Mouse (Mus musculus) limb, embryonic 14.5 days (tissue): Measurements from ENCODE around the gene Gtf3c5. TPM values are rescaled to one million over a fixed set of nuclear protein-coding genes. Genes with fewer than 3 reads are reported as not detected.

Experiments
- ATAC-seq: fragments of 200-750 bp; cut with Nextera tagmentation; 2 replicates; pipeline ENCODE4 v1.8.0; 2017; ENCODE audit warnings: low read depth, moderate number of reproducible peaks, moderate TSS enrichment; ENCODE audit not compliant: low FRiP score
- DNase-seq: peaks from one replicate; pipeline ENCODE4 v3.0.0-alpha.2; 2015; ENCODE audit warnings: low spot score
- H3K27ac ChIP-seq: fragments of 300-500 bp; sonication (generic); replicated peaks from 2 replicates; pipeline ENCODE4 v1.5.1; 2014; ENCODE audit warnings: low read depth, mild to moderate bottlenecking, low read length, moderate library complexity, mixed read lengths
- H3K27me3 ChIP-seq: fragments of 300-500 bp; sonication (generic); 2 replicates; pipeline ENCODE4 v1.6.1; 2014; ENCODE audit warnings: low read length, mixed read lengths; ENCODE audit not compliant: control insufficient read depth, insufficient read depth
- H3K36me3 ChIP-seq: fragments of 300-500 bp; sonication (generic); 2 replicates; pipeline ENCODE4 v1.6.1; 2014; ENCODE audit warnings: mild to moderate bottlenecking, low read length, moderate library complexity, mixed read lengths; ENCODE audit not compliant: control insufficient read depth, insufficient read depth
- H3K4me1 ChIP-seq: fragments of 300-500 bp; sonication (generic); 2 replicates; pipeline ENCODE4 v1.6.1; 2014; ENCODE audit warnings: antibody characterized with exemption, low read length, mixed read lengths; ENCODE audit not compliant: control insufficient read depth, insufficient read depth
- H3K4me2 ChIP-seq: fragments of 300-500 bp; sonication (generic); replicated peaks from 2 replicates; pipeline ENCODE4 v1.6.1; 2014; ENCODE audit warnings: low read depth, mild to moderate bottlenecking, low read length, moderate library complexity; ENCODE audit not compliant: severe bottlenecking
- H3K4me3 ChIP-seq: fragments of 300-500 bp; sonication (generic); replicated peaks from 2 replicates; pipeline ENCODE4 v1.5.1; 2014; ENCODE audit warnings: low read length
- H3K9ac ChIP-seq: fragments of 300-500 bp; sonication (generic); 2 replicates; pipeline ENCODE4 v1.6.1; 2014; ENCODE audit warnings: mild to moderate bottlenecking, low read depth, low read length, moderate library complexity; ENCODE audit not compliant: severe bottlenecking
- H3K9me3 ChIP-seq: fragments of 300-500 bp; sonication (generic); 2 replicates; pipeline ENCODE4 v1.6.1; 2016; ENCODE audit warnings: low read length; ENCODE audit not compliant: control insufficient read depth
- POLR2A ChIP-seq: fragments of 200-500 bp; IDR thresholded peaks from 2 replicates; pipeline ENCODE4 v1.8.0; 2012; ENCODE audit warnings: inconsistent platforms, mild to moderate bottlenecking, moderate library complexity, borderline replicate concordance; ENCODE audit not compliant: insufficient read depth, insufficient read length; ENCODE audit errors: extremely low read depth
- WGBS: fragments of 180-500 bp; shearing (Covaris S2); extraction: QIAGEN DNeasy Blood & Tissue Kit; methylation state at CpG from one replicate; pipeline ENCODE4 v1.1.7; 2014; 5-methylcytosine and 5-hydroxymethylcytosine counted together
- microRNA-seq: library from miRNA; unstranded; fragments of <30 nt; microRNA quantifications from one replicate; pipeline ENCODE4, GENCODE M21; 2016
- polyA plus RNA-seq, 2 experiments: library from polyadenylated mRNA; depleted of rRNA in 1 of 2; stranded (reverse) in 1 of 2; unstranded in 1 of 2; fragments of >200 nt; fragmentation: Nextera tagmentation in 1 of 2; extraction: Ambion mirVana in 1 of 2; gene quantifications; 2 replicates each; pipeline versions ENCODE4 v1.2.1 to v1.2.3; 2012 to 2014

The Gtf3c5 gene
- polyA plus RNA-seq, 2 experiments: 29.7 to 52.4 TPM

DNA sequence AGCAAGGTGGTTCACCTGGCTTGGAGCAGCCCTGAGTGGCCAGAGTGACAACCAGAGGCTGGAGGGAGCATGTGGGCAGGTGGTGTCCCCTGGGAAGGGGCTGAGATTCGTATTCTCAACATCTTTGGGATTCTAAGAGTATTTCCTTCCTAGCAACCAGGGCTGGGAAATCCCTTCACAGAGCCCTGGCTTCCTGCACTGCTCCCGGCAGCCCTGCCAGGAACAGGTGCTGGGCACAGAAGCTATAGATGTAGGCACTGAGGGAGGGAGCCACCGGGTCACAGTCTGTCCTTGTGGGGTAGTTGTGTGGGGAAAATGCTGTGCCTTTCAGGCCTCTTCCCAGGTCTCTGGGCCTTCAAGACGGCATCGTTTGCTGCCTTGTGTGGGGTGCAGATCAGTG, 63.0 kb downstream of the Gtf3c5 start:
- WGBS: 62% methylated on average over 5 of the region's 5 CpGs

GRCm38 (mm10) chr2:28518231-28518630, 65.3 kb downstream of the Gtf3c5 start:
- no peaks in the 10 kb centered on the region for H3K27me3 ChIP-seq
- no peak overlapping the region for H3K4me2 ChIP-seq
- H3K9ac ChIP-seq: no peak overlapping the region
- no peaks in the 10 kb centered on the region for H3K9me3 ChIP-seq
- H3K4me1 ChIP-seq: peaks cover 29% of the 10 kb centered on the region
- H3K27ac ChIP-seq: no peak overlapping the region
- WGBS: 27% methylated on average over 2 of the region's 2 CpGs
- H3K36me3 ChIP-seq: no peaks in the 10 kb centered on the region; the same call in 1 of the 2 replicates
- no peak for DNase-seq
- H3K4me3 ChIP-seq: no peak overlapping the region
- TF ChIP-seq POLR2A: no peak
- ATAC-seq: no peak

More for the DNA sequence above, 63.0 kb downstream of the Gtf3c5 start:
- ATAC-seq: no peak
- no peaks in the 10 kb centered on the region for H3K9me3 ChIP-seq
- no peak overlapping the region for H3K9ac ChIP-seq
- peaks cover 41% of the 10 kb centered on the region for H3K4me1 ChIP-seq
- TF ChIP-seq POLR2A: no peak
- H3K4me2 ChIP-seq: no peak overlapping the region
- no peaks in the 10 kb centered on the region for H3K27me3 ChIP-seq
- no peak overlapping the region for H3K27ac ChIP-seq
- DNase-seq: no peak
- H3K4me3 ChIP-seq: no peak overlapping the region
- H3K36me3 ChIP-seq: no peaks in the 10 kb centered on the region; the same call in 1 of the 2 replicates

- Histone ChIP-seq H3K4me2 (no peak overlapping the region), H3K27ac (0 out of 2 replicates have a peak overlapping the region, but pooled peaks have one; percentile 21), H3K4me3 (no peak overlapping the region), H3K4me1 (peaks cover 29% of the 10 kb centered on the region), H3K9ac (no peak overlapping the region), H3K9me3 (no peaks in the 10 kb centered on the region), H3K27me3 (no peaks in the 10 kb centered on the region), H3K36me3 (no peaks in the 10 kb centered on the region; the same call in 1 of the 2 replicates)
- no peak for TF ChIP-seq POLR2A
- ATAC-seq: peak; percentile 38; the same call in 1 of the 2 replicates
- peak; percentile 70 for DNase-seq
- 50% methylated on average over 5 of the region's 5 CpGs for WGBS
Measured at GRCm38 (mm10) chr2:28517206-28517909, 66.2 kb downstream of the Gtf3c5 start.

Small RNA genes lying within 50 kb of the gene (microRNA-seq; reads per million reads assigned to microRNA genes)
- not detected for gene Gm22824

Other genes starting within 250 kb of the Gtf3c5 start
- 12.9 and 13.5 TPM in 2 replicates for gene Ppp1r26, start 137.0 kb downstream of the Gtf3c5 start, polyA plus RNA-seq (2012; rRNA removed)
- 4.9 and 5.6 TPM in 2 replicates for gene Ppp1r26, start 137.0 kb downstream of the Gtf3c5 start, polyA plus RNA-seq (2014; fragmentation: Nextera tagmentation; extraction: Ambion mirVana)
- gene 1700007K13Rik, start 117.4 kb downstream of the Gtf3c5 start, polyA plus RNA-seq (2012; rRNA removed): 0.60 and 0.63 TPM in 2 replicates
- 0.55 and 1.1 TPM in 2 replicates for gene 1700007K13Rik, start 117.4 kb downstream of the Gtf3c5 start, polyA plus RNA-seq (2014; fragmentation: Nextera tagmentation; extraction: Ambion mirVana)
- 55.6 and 62.0 TPM in 2 replicates for gene Mrps2, start 115.7 kb downstream of the Gtf3c5 start, polyA plus RNA-seq (2012; rRNA removed)
- gene Mrps2, start 115.7 kb downstream of the Gtf3c5 start, polyA plus RNA-seq (2014; fragmentation: Nextera tagmentation; extraction: Ambion mirVana): 51.8 and 54.9 TPM in 2 replicates
- 2.1 and 3.3 TPM in 2 replicates for gene Gbgt1, start 86.9 kb downstream of the Gtf3c5 start, polyA plus RNA-seq (2012; rRNA removed)
- gene Gbgt1, start 86.9 kb downstream of the Gtf3c5 start, polyA plus RNA-seq (2014; fragmentation: Nextera tagmentation; extraction: Ambion mirVana): 1.0 and 1.4 TPM in 2 replicates
- 1.1 TPM in 1 of 2 replicates, not detected in the other for gene Gm10134, start 77.7 kb downstream of the Gtf3c5 start, polyA plus RNA-seq (2012; rRNA removed)
- gene Gm10134, start 77.7 kb downstream of the Gtf3c5 start, polyA plus RNA-seq (2014; fragmentation: Nextera tagmentation; extraction: Ambion mirVana): 0.61 and 1.1 TPM in 2 replicates
- 86.6 and 108 TPM in 2 replicates for gene Ralgds, start 70.6 kb downstream of the Gtf3c5 start, polyA plus RNA-seq (2012; rRNA removed)
- gene Ralgds, start 70.6 kb downstream of the Gtf3c5 start, polyA plus RNA-seq (2014; fragmentation: Nextera tagmentation; extraction: Ambion mirVana): 61.6 and 63.1 TPM in 2 replicates
- gene Cel, start 20.3 kb downstream of the Gtf3c5 start, polyA plus RNA-seq (2012; rRNA removed): 0.06 and 0.12 TPM in 2 replicates
- gene Cel, start 20.3 kb downstream of the Gtf3c5 start, polyA plus RNA-seq (2014; fragmentation: Nextera tagmentation; extraction: Ambion mirVana): not detected in 2 replicates
- gene Gfi1b, start 38.2 kb upstream of the Gtf3c5 start, polyA plus RNA-seq (2012; rRNA removed): 0.33 and 0.51 TPM in 2 replicates
- gene Gfi1b, start 38.2 kb upstream of the Gtf3c5 start, polyA plus RNA-seq (2014; fragmentation: Nextera tagmentation; extraction: Ambion mirVana): 0.29 and 0.32 TPM in 2 replicates
- gene Tsc1, start 57.5 kb upstream of the Gtf3c5 start, polyA plus RNA-seq (2012; rRNA removed): 18.5 and 20.4 TPM in 2 replicates
- 15.7 and 17.8 TPM in 2 replicates for gene Tsc1, start 57.5 kb upstream of the Gtf3c5 start, polyA plus RNA-seq (2014; fragmentation: Nextera tagmentation; extraction: Ambion mirVana)
- gene Spaca9, start 116.0 kb upstream of the Gtf3c5 start, polyA plus RNA-seq (2012; rRNA removed): 1.6 TPM in 2 replicates
- gene Spaca9, start 116.0 kb upstream of the Gtf3c5 start, polyA plus RNA-seq (2014; fragmentation: Nextera tagmentation; extraction: Ambion mirVana): 1.4 and 2.1 TPM in 2 replicates
- gene Ak8, start 116.4 kb upstream of the Gtf3c5 start, polyA plus RNA-seq (2012; rRNA removed): 0.22 and 0.49 TPM in 2 replicates
- gene Ak8, start 116.4 kb upstream of the Gtf3c5 start, polyA plus RNA-seq (2014; fragmentation: Nextera tagmentation; extraction: Ambion mirVana): 0.37 and 0.58 TPM in 2 replicates